Mouse (Mus musculus) CH12.LX (cell line): ENCODE results near the gene En1.

Experiments
- CTCF ChIP-seq, 2 experiments: IDR thresholded peaks in 1 of 2; conservative IDR thresholded peaks in 1 of 2; 2 replicates each; pipeline ENCODE4 v1.5.1; 2011 to 2012; ENCODE audit warnings: low read depth in 2 of 2, low read length in 2 of 2, improper control_type of control experiment in 1 of 2, inconsistent platforms in 1 of 2, mild to moderate bottlenecking in 1 of 2, moderate library complexity in 1 of 2
- MAX ChIP-seq: IDR thresholded peaks from 2 replicates; pipeline ENCODE4 v1.6.1; 2011; ENCODE audit warnings: low read length, improper control_type of control experiment
- NELFE ChIP-seq: IDR thresholded peaks from 2 replicates; pipeline ENCODE4 v1.6.1; 2011; ENCODE audit warnings: low read depth, low read length, improper control_type of control experiment

- no peak for TF ChIP-seq NELFE
- no peak for TF ChIP-seq CTCF (conservative IDR thresholded peaks at IDR 0.05 in 1 of 2, IDR thresholded peaks at IDR 0.05 in 1 of 2; ENCODE audit: low read depth in 2 of 2, low read length in 2 of 2)
- TF ChIP-seq MAX, result no peak
These were observed 43.6 kb upstream of the En1 start for GRCm38 (mm10) chr1:120558341-120559285.
